Mouse (Mus musculus): ENCODE data around the gene Olfr620.

- TF ChIP-seq GATA1 (IDR thresholded peaks at IDR 0.05; ENCODE audit: borderline replicate concordance, low read length) (no peak), FLI1 (IDR thresholded peaks at IDR 0.05; ENCODE audit: low read length) (no peak)
These were observed 30.3 kb upstream of the Olfr620 start, which contains the start of gene Olfr622 for GRCm38 (mm10) chr7:103642602-103643001.
